Mouse (Mus musculus): ENCODE results near the gene A3galt2.

GRCm38 (mm10) chr4:128710286-128710685 lies 44.9 kb upstream of the A3galt2 start:
- TF ChIP-seq POLR2A (IDR thresholded peaks at IDR 0.05; ENCODE audit: borderline replicate concordance, low read depth, low read length): no peak
- no peak for TF ChIP-seq CTCF (IDR thresholded peaks at IDR 0.05; ENCODE audit: low read depth, low read length)
